ENCODE assay signal across 9 mouse cellular contexts in genomic region chr2:93131825-93132623, GRCm38 (mm10). TPM values are rescaled to one million over a fixed set of nuclear protein-coding genes. Genes with fewer than 3 reads are reported as not detected.
A peak's percentile ranks its signal among the peaks of the same experiment; 100 is the strongest.
DNase-seq lines count a peak whose midpoint lies in the region; ATAC-seq and TF ChIP-seq lines count a peak whose summit lies in the region.
"Had no signal": no experiment of that assay in that cellular context is flagged by ENCODE, and none has a peak within 500 bp of the region (broad histone marks: within the 10 kb centered on the region; RNA-seq: fewer than 3 reads in every experiment).

No protein-coding gene starts in this region.

- no peak for TF ChIP-seq POLR2A in brain, embryonic 14.5 days (IDR thresholded peaks at IDR 0.05; ENCODE audit: borderline replicate concordance, extremely low read depth, insufficient read depth, insufficient read length, poor library complexity, severe bottlenecking)

- intact Hi-C loops in heart, postnatal 36 days (cut with DNase I), result loop anchor here (10.0 kb wide), 1 partner anchor 133 kb away; no protein-coding TSS in a partner anchor

- no peak for TF ChIP-seq CTCF in brain, embryonic 14.5 days (IDR thresholded peaks at IDR 0.05; ENCODE audit: borderline replicate concordance, extremely low read depth, insufficient read depth, insufficient read length)
- TF ChIP-seq CTCF in lung, embryonic 14.5 days (IDR thresholded peaks at IDR 0.05; ENCODE audit: low read depth), result no peak

- ATAC-seq in heart, embryonic 12.5 days (ENCODE audit: insufficient number of reproducible peaks, low FRiP score), result no peak
- ATAC-seq in lung, embryonic 14.5 days (ENCODE audit: insufficient read depth), result peak; percentile 61; the same call in 1 of the 2 replicates
- no peak for ATAC-seq in stomach, embryonic 16.5 days (ENCODE audit: insufficient read depth, low FRiP score)

- H3K27me3 ChIP-seq in heart, embryonic 12.5 days (replicated peaks), result 0 out of 2 replicates have a peak, but pooled peaks cover 3% of the 10 kb centered on the region
- H3K27me3 ChIP-seq in lung, embryonic 14.5 days (ENCODE audit: insufficient read depth, low read length), result no peaks in the 10 kb centered on the region
- H3K27me3 ChIP-seq in stomach, embryonic 16.5 days (ENCODE audit: control insufficient read depth, insufficient read depth, low read length), result no peaks in the 10 kb centered on the region

- H3K36me3 ChIP-seq in heart, embryonic 12.5 days, result no peaks in the 10 kb centered on the region
- no peaks in the 10 kb centered on the region for H3K36me3 ChIP-seq in lung, embryonic 14.5 days (ENCODE audit: insufficient read depth)
- no peaks in the 10 kb centered on the region for H3K36me3 ChIP-seq in stomach, embryonic 16.5 days (ENCODE audit: control insufficient read depth, insufficient read depth, low read length)

- H3K9ac ChIP-seq in heart, embryonic 12.5 days, result no peak overlapping the region
- H3K9ac ChIP-seq in lung, embryonic 14.5 days, result no peak overlapping the region
- no peak overlapping the region for H3K9ac ChIP-seq in stomach, embryonic 16.5 days (ENCODE audit: low read length)

- H3K27ac ChIP-seq in heart, embryonic 12.5 days (ENCODE audit: poor library complexity, severe bottlenecking), result no peak overlapping the region
- no peak overlapping the region for H3K27ac ChIP-seq in lung, embryonic 14.5 days (ENCODE audit: low read depth)
- H3K27ac ChIP-seq in stomach, embryonic 16.5 days (ENCODE audit: low read length), result peak overlapping the region; percentile 48

- no peaks in the 10 kb centered on the region for H3K9me3 ChIP-seq in heart, embryonic 12.5 days (replicated peaks)
- no peaks in the 10 kb centered on the region for H3K9me3 ChIP-seq in lung, embryonic 14.5 days (ENCODE audit: low read depth, low read length)
- H3K9me3 ChIP-seq in stomach, embryonic 16.5 days (replicated peaks; ENCODE audit: control insufficient read depth, low read length), result no peaks in the 10 kb centered on the region

- peak; percentile 85 to 87 for DNase-seq in heart, adult 18-20 months
- DNase-seq in A20 (ENCODE audit: low read depth, low spot score), result peak; percentile 88
- peak; percentile 89 for DNase-seq in brain, embryonic 14.5 days (ENCODE audit: low read depth)
- DNase-seq in heart, postnatal 36 days, result peak; percentile 71 to 77
- DNase-seq in lung, embryonic 14.5 days, result peak; percentile 79
- no peak for DNase-seq in c-Kit-positive CD71-positive TER-119-positive erythroid progenitor cells, embryonic 14.5 days (ENCODE audit: low spot score)

- no peak overlapping the region for H3K4me3 ChIP-seq in heart, embryonic 12.5 days
- H3K4me3 ChIP-seq in lung, embryonic 14.5 days (ENCODE audit: low read depth, low read length), result no peak overlapping the region
- H3K4me3 ChIP-seq in stomach, embryonic 16.5 days (replicated peaks; ENCODE audit: low read length), result no peak overlapping the region

- no peak overlapping the region for H3K4me2 ChIP-seq in heart, embryonic 12.5 days
- H3K4me2 ChIP-seq in lung, embryonic 14.5 days, result no peak overlapping the region
- no peak overlapping the region for H3K4me2 ChIP-seq in stomach, embryonic 16.5 days (ENCODE audit: low read depth, low read length)

- 55% methylated on average over 9 of the region's 9 CpGs for WGBS in heart, embryonic 12.5 days
- 36% methylated on average over 9 of the region's 9 CpGs for WGBS in lung, embryonic 14.5 days
- WGBS in stomach, embryonic 16.5 days, result 35% methylated on average over 9 of the region's 9 CpGs

- H3K4me1 ChIP-seq in heart, embryonic 12.5 days (replicated peaks), result peaks cover 9% of the 10 kb centered on the region; the same call in 1 of the 2 replicates
- H3K4me1 ChIP-seq in lung, embryonic 14.5 days (ENCODE audit: insufficient read depth), result 0 out of 2 replicates have a peak, but pooled peaks cover under 1% of the 10 kb centered on the region
- H3K4me1 ChIP-seq in stomach, embryonic 16.5 days (ENCODE audit: control insufficient read depth, insufficient read depth, low read length), result peaks cover 5% of the 10 kb centered on the region; the same call in 1 of the 2 replicates

RNA-seq across cellular contexts. Expression of gene Trp53i11, which starts 55.3 kb away (rescaled TPM):
- total RNA-seq in heart, adult 18-20 months (2021), result 10 to 100 TPM; 26.7 to 30.5 TPM
- 25.2 and 26.7 TPM in 2 replicates for polyA plus RNA-seq in heart, embryonic 12.5 days (2016; fragmentation: Nextera tagmentation; extraction: Ambion mirVana)
- 145 and 192 TPM in 2 replicates for polyA plus RNA-seq in brain, embryonic 14.5 days (2012; rRNA removed)
- 10 to 100 TPM; 32.8 to 43.4 TPM for total RNA-seq in heart, postnatal 36 days (2021)
- polyA plus RNA-seq in lung, embryonic 14.5 days (2014; fragmentation: Nextera tagmentation; extraction: Ambion mirVana), result 46.7 and 51.1 TPM in 2 replicates
- polyA plus RNA-seq in stomach, embryonic 16.5 days (2015; fragmentation: Nextera tagmentation; extraction: Ambion mirVana), result 34.0 and 42.8 TPM in 2 replicates
- total RNA-seq: MEL had no signal
